Mouse (Mus musculus): ENCODE data around the gene Daglb.

DNA sequence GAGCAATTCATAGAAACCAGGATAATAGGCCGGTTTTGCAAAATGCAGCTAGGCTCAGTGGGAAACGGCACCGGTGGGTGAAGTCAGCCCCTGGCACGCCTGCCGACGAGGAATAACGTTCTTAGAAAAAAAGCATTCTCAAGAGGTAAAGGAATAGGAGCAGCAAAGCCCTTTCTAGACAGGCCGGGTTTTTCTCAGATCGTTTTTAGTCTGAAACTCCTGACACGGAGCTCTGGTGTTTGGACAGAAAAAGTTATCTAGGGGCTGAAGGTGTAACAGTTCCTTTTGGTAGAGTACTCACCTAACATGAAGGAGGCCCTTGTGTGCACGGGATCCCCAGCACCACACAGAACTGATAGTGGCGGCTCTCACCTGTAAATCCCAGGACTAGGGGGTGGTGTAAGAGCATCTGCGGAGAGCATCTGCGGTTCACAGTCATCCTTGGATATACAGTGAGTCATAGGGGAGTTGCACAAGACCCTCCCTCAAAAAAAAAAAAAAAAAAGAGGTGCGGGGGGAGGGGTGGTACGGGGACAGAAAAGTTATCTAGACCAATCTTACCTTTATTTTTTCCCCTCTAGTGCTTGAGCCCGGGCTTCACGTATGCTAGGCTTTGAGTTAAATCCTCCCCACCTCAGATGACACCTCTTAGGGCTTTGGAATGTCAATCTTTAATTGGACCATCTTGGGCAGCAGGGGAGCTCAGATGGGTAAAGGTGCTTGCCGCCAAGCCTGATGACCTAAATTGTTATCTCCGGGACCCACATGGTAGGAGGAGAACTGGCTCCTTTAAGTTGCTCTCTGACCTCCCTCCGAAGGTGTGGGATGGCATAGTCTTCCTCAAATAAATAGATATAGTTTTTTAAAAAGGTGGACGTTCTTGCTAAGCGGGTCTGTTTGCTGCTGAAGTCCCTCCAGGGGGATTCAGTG, 1.0 kb downstream of the Daglb start:
- TF ChIP-seq CTCF (IDR thresholded peaks at IDR 0.05; ENCODE audit: extremely low read depth, insufficient read depth, insufficient read length, insufficient replicate concordance) = no peak
- TF ChIP-seq POLR2A (IDR thresholded peaks at IDR 0.05; ENCODE audit: low read depth, low read length) = no peak
